Mouse (Mus musculus) neural tube, embryonic 13.5 days (tissue): ENCODE measurements at regions not wholly inside any gene's neighbourhood (a gene's known extent, or its start where the extent isn't known, plus 50 kb on each side); places are given as distances from the start of the nearest gene placed in this dataset.

ENCODE experiments used
- ATAC-seq: fragments of 200-750 bp; cut with Nextera tagmentation; 2 replicates; pipeline ENCODE4 v1.8.0; 2017; ENCODE audit warnings: low read depth, mild to moderate bottlenecking, moderate TSS enrichment, moderate library complexity
- H3K27ac ChIP-seq: fragments of 300-500 bp; sonication (generic); replicated peaks from 2 replicates; pipeline ENCODE4 v1.5.1; 2015; ENCODE audit warnings: moderate library complexity, mild to moderate bottlenecking, inconsistent platforms
- H3K27me3 ChIP-seq: fragments of 300-500 bp; sonication (generic); 2 replicates; pipeline ENCODE4 v1.6.1; 2015; ENCODE audit warnings: mild to moderate bottlenecking, inconsistent platforms
- H3K36me3 ChIP-seq: fragments of 300-500 bp; sonication (generic); 2 replicates; pipeline ENCODE4 v1.6.1; 2015; ENCODE audit warnings: mild to moderate bottlenecking, inconsistent platforms
- H3K4me1 ChIP-seq: fragments of 300-500 bp; sonication (generic); replicated peaks from 2 replicates; pipeline ENCODE4 v1.6.1; 2015; ENCODE audit warnings: inconsistent platforms
- H3K4me2 ChIP-seq: fragments of 300-500 bp; sonication (generic); 2 replicates; pipeline ENCODE4 v1.6.1; 2015; ENCODE audit warnings: inconsistent platforms, mild to moderate bottlenecking, moderate library complexity
- H3K4me3 ChIP-seq: fragments of 300-500 bp; sonication (generic); 2 replicates; pipeline ENCODE4 v1.5.1; 2015; ENCODE audit warnings: mild to moderate bottlenecking, inconsistent platforms
- H3K9ac ChIP-seq: fragments of 300-500 bp; sonication (generic); 2 replicates; pipeline ENCODE4 v1.6.1; 2015; ENCODE audit warnings: moderate library complexity, mild to moderate bottlenecking, inconsistent platforms
- H3K9me3 ChIP-seq: fragments of 300-500 bp; sonication (generic); 2 replicates; pipeline ENCODE4 v1.6.1; 2016; ENCODE audit warnings: inconsistent platforms
- WGBS: fragments of 180-500 bp; shearing (Covaris S2); methylation state at CpG from one replicate; pipeline ENCODE4 v1.1.7; 2015; 5-methylcytosine and 5-hydroxymethylcytosine counted together

- H3K4me3 ChIP-seq = no peak overlapping the region
- no peak overlapping the region for H3K4me2 ChIP-seq
- H3K27me3 ChIP-seq = no peaks in the 10 kb centered on the region
- H3K9me3 ChIP-seq = no peaks in the 10 kb centered on the region
- 57% methylated on average over 4 of the region's 4 CpGs for WGBS
- no peak overlapping the region for H3K27ac ChIP-seq
- peak; percentile 67; the same call in 1 of the 2 replicates for ATAC-seq
- no peaks in the 10 kb centered on the region for H3K4me1 ChIP-seq
- H3K9ac ChIP-seq = no peak overlapping the region
- H3K36me3 ChIP-seq = no peaks in the 10 kb centered on the region
Observed at GRCm38 (mm10) chr15:30029257-30029899, 143.0 kb upstream of the Ctnnd2 start.

DNA sequence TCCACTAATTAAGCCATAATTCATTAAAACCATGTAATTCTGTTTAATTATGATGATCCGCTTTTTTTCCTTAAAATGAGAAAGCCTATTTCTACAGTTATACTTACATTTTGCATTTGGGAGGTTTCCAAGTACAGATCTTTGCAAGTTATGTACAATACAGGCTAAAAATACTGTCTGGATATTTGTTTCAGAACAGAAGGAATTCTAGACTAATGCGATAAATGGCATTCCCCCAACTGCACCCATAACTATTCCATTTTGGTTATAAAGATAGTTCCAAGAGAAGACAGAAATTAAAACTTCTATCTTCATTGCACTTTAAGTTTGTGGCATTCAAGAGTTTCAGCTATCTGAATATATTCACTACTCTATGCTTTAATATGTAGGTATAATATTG is 137.0 kb upstream of the Ctnnd2 start:
- H3K9me3 ChIP-seq = no peaks in the 10 kb centered on the region
- no peak overlapping the region for H3K9ac ChIP-seq
- H3K4me2 ChIP-seq = no peak overlapping the region
- H3K4me1 ChIP-seq = no peaks in the 10 kb centered on the region
- no peaks in the 10 kb centered on the region for H3K36me3 ChIP-seq
- 93% methylated on average over 2 of the region's 2 CpGs for WGBS
- H3K27ac ChIP-seq = no peak overlapping the region
- no peak overlapping the region for H3K4me3 ChIP-seq
- ATAC-seq = no peak
- H3K27me3 ChIP-seq = no peaks in the 10 kb centered on the region

- Histone ChIP-seq H3K36me3 (no peaks in the 10 kb centered on the region), H3K27ac (no peak overlapping the region), H3K4me2 (no peak overlapping the region), H3K4me1 (no peaks in the 10 kb centered on the region), H3K4me3 (no peak overlapping the region), H3K9ac (no peak overlapping the region), H3K9me3 (no peaks in the 10 kb centered on the region), H3K27me3 (no peaks in the 10 kb centered on the region)
- 69% methylated on average over 5 of the region's 5 CpGs for WGBS
- no peak for ATAC-seq
Observed at GRCm38 (mm10) chr15:30050851-30051250, 121.5 kb upstream of the Ctnnd2 start.

GRCm38 (mm10) chr15:30059808-30060207 is 112.6 kb upstream of the Ctnnd2 start:
- WGBS = 82% methylated on average over 7 of the region's 7 CpGs

GRCm38 (mm10) chr15:30060505-30061342 is 111.7 kb upstream of the Ctnnd2 start:
- ATAC-seq = no peak
- Histone ChIP-seq H3K4me1 (no peaks in the 10 kb centered on the region), H3K36me3 (no peaks in the 10 kb centered on the region), H3K4me3 (no peak overlapping the region), H3K27me3 (no peaks in the 10 kb centered on the region), H3K9me3 (no peaks in the 10 kb centered on the region), H3K4me2 (no peak overlapping the region), H3K9ac (no peak overlapping the region), H3K27ac (no peak overlapping the region)
- WGBS = 78% methylated on average over 3 of the region's 3 CpGs

More at GRCm38 (mm10) chr15:30059808-30060207, 112.6 kb upstream of the Ctnnd2 start:
- Histone ChIP-seq H3K4me3 (no peak overlapping the region), H3K36me3 (no peaks in the 10 kb centered on the region), H3K4me1 (no peaks in the 10 kb centered on the region), H3K27me3 (no peaks in the 10 kb centered on the region), H3K9ac (no peak overlapping the region), H3K9me3 (no peaks in the 10 kb centered on the region), H3K4me2 (no peak overlapping the region), H3K27ac (no peak overlapping the region)
- no peak for ATAC-seq

- Histone ChIP-seq H3K4me2 (no peak overlapping the region), H3K9me3 (no peaks in the 10 kb centered on the region), H3K27ac (no peak overlapping the region), H3K9ac (no peak overlapping the region), H3K4me3 (no peak overlapping the region), H3K4me1 (no peaks in the 10 kb centered on the region), H3K36me3 (no peaks in the 10 kb centered on the region), H3K27me3 (no peaks in the 10 kb centered on the region)
- ATAC-seq = no peak
- 51% methylated on average over 2 of the region's 2 CpGs for WGBS
Observed at GRCm38 (mm10) chr15:30071668-30072067, 100.7 kb upstream of the Ctnnd2 start.

- no peak for ATAC-seq
Observed at GRCm38 (mm10) chr15:30072301-30072700, 100.1 kb upstream of the Ctnnd2 start.

DNA sequence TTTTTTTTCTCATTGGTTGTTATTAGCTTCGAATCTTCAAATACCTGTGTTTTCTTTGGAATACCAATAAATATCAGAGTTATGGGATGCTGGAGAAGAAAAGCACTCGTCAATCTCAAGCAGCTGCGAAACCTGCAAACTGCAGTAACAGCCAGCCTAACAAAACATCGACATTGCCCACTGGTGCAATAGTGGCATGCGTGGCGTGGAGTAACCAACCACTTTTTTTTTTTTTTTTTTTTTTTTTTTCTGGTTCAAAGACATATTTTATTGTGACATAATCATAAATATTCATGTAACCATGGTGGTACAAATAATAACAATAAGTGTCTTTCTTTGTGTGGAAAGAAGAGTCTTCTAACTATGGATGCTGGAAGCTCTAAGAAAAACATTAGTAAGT is 85.3 kb upstream of the Ctnnd2 start:
- H3K4me3 ChIP-seq = no peak overlapping the region
- H3K4me1 ChIP-seq = no peaks in the 10 kb centered on the region
- no peak overlapping the region for H3K27ac ChIP-seq
- ATAC-seq = no peak
- H3K36me3 ChIP-seq = no peaks in the 10 kb centered on the region
- 0 out of 2 replicates have a peak, but pooled peaks cover 4% of the 10 kb centered on the region for H3K9me3 ChIP-seq
- no peak overlapping the region for H3K9ac ChIP-seq
- WGBS = 97% methylated on average over 6 of the region's 6 CpGs
- H3K4me2 ChIP-seq = no peak overlapping the region
- no peaks in the 10 kb centered on the region for H3K27me3 ChIP-seq

More at GRCm38 (mm10) chr15:30072301-30072700, 100.1 kb upstream of the Ctnnd2 start:
- no peaks in the 10 kb centered on the region for H3K9me3 ChIP-seq
- H3K4me2 ChIP-seq = no peak overlapping the region
- H3K36me3 ChIP-seq = no peaks in the 10 kb centered on the region
- H3K27ac ChIP-seq = no peak overlapping the region
- H3K4me3 ChIP-seq = no peak overlapping the region
- H3K27me3 ChIP-seq = no peaks in the 10 kb centered on the region
- H3K9ac ChIP-seq = no peak overlapping the region
- no peaks in the 10 kb centered on the region for H3K4me1 ChIP-seq
- WGBS = 47% methylated on average over 1 of the region's 1 CpGs

DNA sequence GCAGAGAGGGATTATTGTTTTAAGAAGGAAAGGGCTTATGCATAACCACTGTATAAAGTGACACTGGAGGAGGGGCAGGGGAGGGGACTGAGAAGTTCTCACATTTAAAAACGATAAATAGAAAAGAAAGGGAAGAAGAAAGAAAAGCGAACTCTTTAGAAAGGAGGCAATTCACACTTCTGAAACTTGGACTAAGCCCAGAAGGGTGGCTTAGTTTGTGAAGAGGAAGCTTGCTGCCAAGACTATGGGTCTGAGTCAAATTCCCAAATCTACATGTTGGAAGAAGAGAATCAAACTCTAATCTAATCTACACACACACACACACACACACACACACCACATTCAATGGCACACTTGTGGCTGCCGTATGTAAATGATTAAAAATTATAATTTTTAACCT is 50.3 kb upstream of the Ctnnd2 start:
- Histone ChIP-seq H3K36me3 (no peaks in the 10 kb centered on the region), H3K4me1 (no peaks in the 10 kb centered on the region), H3K27ac (no peak overlapping the region), H3K9ac (no peak overlapping the region), H3K4me3 (no peak overlapping the region), H3K27me3 (no peaks in the 10 kb centered on the region), H3K4me2 (no peak overlapping the region), H3K9me3 (no peaks in the 10 kb centered on the region)
- WGBS = 81% methylated on average over 3 of the region's 3 CpGs
- ATAC-seq = no peak
